Mouse (Mus musculus) embryonic facial prominence, embryonic 10.5 days (tissue): ENCODE measurements around the gene Phkg1. TPM values are rescaled to one million over a fixed set of nuclear protein-coding genes. Genes with fewer than 3 reads are reported as not detected.
A peak's percentile ranks its signal among the peaks of the same experiment; 100 is the strongest.

Experiments
- DNase-seq: peaks from one replicate; pipeline ENCODE4 v3.0.0-alpha.2; 2017; ENCODE audit warnings: low spot score
- H3K27ac ChIP-seq: fragments of 300-500 bp; sonication (generic); replicated peaks from 2 replicates; pipeline ENCODE4 v1.5.1; 2016; ENCODE audit warnings: mild to moderate bottlenecking
- H3K27me3 ChIP-seq: fragments of 300-500 bp; sonication (generic); replicated peaks from 2 replicates; pipeline ENCODE4 v1.6.1; 2016; ENCODE audit warnings: low read depth, mild to moderate bottlenecking; ENCODE audit not compliant: poor library complexity, severe bottlenecking
- H3K36me3 ChIP-seq: fragments of 300-500 bp; sonication (generic); replicated peaks from 2 replicates; pipeline ENCODE4 v1.6.1; 2016; ENCODE audit warnings: mild to moderate bottlenecking, moderate library complexity
- H3K4me1 ChIP-seq: fragments of 300-500 bp; sonication (generic); 2 replicates; pipeline ENCODE4 v1.6.1; 2016
- H3K4me3 ChIP-seq: fragments of 300-500 bp; sonication (generic); 2 replicates; pipeline ENCODE4 v1.5.1; 2016; ENCODE audit warnings: mild to moderate bottlenecking, moderate library complexity
- H3K9me3 ChIP-seq: fragments of 300-500 bp; sonication (generic); 2 replicates; pipeline ENCODE4 v1.6.1; 2016; ENCODE audit warnings: mild to moderate bottlenecking
- WGBS: fragments of 180-500 bp; shearing (Covaris S2); methylation state at CpG from one replicate; pipeline ENCODE4 v1.1.7; 2016; 5-methylcytosine and 5-hydroxymethylcytosine counted together
- polyA plus RNA-seq: library from polyadenylated mRNA; unstranded; fragments of >200 nt; fragmentation: Nextera tagmentation; extraction: Ambion mirVana; gene quantifications from 2 replicates; pipeline ENCODE4 v1.2.1, GENCODE M21; 2016

Phkg1 gene
- polyA plus RNA-seq, 1 experiment from 2014 or later = 0.11 TPM

- Histone ChIP-seq H3K36me3 (peaks cover 36% of the 10 kb centered on the region), H3K9me3 (no peaks in the 10 kb centered on the region), H3K27me3 (no peaks in the 10 kb centered on the region), H3K4me3 (peak within 1 kb of the TSS; percentile 77), H3K4me1 (peaks cover 17% of the 10 kb centered on the region), H3K27ac (peak within 1 kb of the TSS; percentile 95)
- under 1% methylated on average over 46 of the region's 46 CpGs for WGBS
- DNase-seq = peak; percentile 93
Observed at GRCm38 (mm10) chr5:129886911-129887636, 11.3 kb downstream of the Phkg1 start, which contains the start of gene Chchd2. TSS of gene Chchd2 (minus strand) at chr5:129887470.

DNA sequence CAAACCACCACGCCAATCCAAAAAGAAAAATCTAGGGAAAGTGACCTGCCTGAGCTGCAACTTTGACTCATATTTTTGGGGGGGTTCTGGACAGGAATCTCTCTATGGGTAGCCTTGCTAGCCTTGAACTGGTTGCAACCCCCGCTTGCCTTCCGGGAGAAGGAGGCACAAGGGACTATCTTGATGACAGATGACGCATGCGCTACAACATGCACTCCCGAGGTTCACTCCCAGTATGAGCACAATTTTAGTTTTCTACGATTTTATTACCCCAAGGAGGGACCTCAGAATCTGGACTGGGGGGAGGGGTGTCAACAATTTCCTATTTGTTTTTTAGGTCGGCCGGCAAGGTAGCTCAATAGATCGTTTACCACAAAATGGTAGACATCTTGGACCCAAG lies 12.1 kb downstream of the Phkg1 start:
- Histone ChIP-seq H3K4me3 (peak overlapping the region; percentile 77), H3K9me3 (no peaks in the 10 kb centered on the region), H3K4me1 (peaks cover 17% of the 10 kb centered on the region), H3K27ac (peak overlapping the region; percentile 95), H3K27me3 (no peaks in the 10 kb centered on the region), H3K36me3 (peaks cover 44% of the 10 kb centered on the region)
- 49% methylated on average over 10 of the region's 10 CpGs for WGBS
- DNase-seq = peak; percentile 28

DNA sequence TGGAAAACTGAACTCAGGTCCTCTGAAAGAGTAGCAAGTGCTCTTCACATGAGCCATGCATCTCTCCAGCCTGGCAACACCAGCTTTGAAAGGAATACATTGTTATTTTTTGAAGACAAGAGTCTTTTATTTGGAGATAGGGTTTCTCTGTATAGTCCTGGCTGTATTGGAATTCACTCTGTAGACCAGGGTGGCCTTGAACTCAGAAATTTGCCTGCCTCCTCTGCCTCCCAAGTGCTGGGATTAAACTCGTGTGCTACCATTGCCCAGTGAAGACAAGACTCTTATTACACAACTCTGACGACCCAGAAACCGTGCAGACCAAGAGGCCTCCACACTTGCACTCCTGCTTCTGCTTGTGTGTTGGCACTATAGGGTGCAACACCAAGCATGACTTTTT lies 18.5 kb downstream of the Phkg1 start:
- no peak for DNase-seq
- Histone ChIP-seq H3K36me3 (peaks cover 51% of the 10 kb centered on the region), H3K27ac (no peak overlapping the region), H3K9me3 (no peaks in the 10 kb centered on the region), H3K4me1 (no peaks in the 10 kb centered on the region), H3K4me3 (no peak overlapping the region), H3K27me3 (no peaks in the 10 kb centered on the region)
- 65% methylated on average over 3 of the region's 3 CpGs for WGBS

GRCm38 (mm10) chr5:129878946-129879345 lies 19.4 kb downstream of the Phkg1 start:
- 59% methylated on average over 2 of the region's 2 CpGs for WGBS
- H3K9me3 ChIP-seq = no peaks in the 10 kb centered on the region
- no peaks in the 10 kb centered on the region for H3K27me3 ChIP-seq
- DNase-seq = peak; percentile 51
- H3K4me3 ChIP-seq = no peak overlapping the region
- peaks cover 42% of the 10 kb centered on the region for H3K36me3 ChIP-seq
- no peaks in the 10 kb centered on the region for H3K4me1 ChIP-seq
- no peak overlapping the region for H3K27ac ChIP-seq

- no peak overlapping the region for H3K4me3 ChIP-seq
- no peaks in the 10 kb centered on the region for H3K27me3 ChIP-seq
- peaks cover 34% of the 10 kb centered on the region for H3K36me3 ChIP-seq
- H3K27ac ChIP-seq = no peak overlapping the region
- WGBS = 70% methylated on average over 9 of the region's 9 CpGs
- no peak for DNase-seq
- H3K4me1 ChIP-seq = no peaks in the 10 kb centered on the region
- H3K9me3 ChIP-seq = no peaks in the 10 kb centered on the region
Observed at GRCm38 (mm10) chr5:129877731-129878455, 20.5 kb downstream of the Phkg1 start.

- H3K27me3 ChIP-seq = no peaks in the 10 kb centered on the region
- H3K9me3 ChIP-seq = no peaks in the 10 kb centered on the region
- WGBS = 82% methylated on average over 11 of the region's 11 CpGs
- H3K36me3 ChIP-seq = peaks cover 8% of the 10 kb centered on the region
- no peak overlapping the region for H3K4me3 ChIP-seq
- no peak overlapping the region for H3K27ac ChIP-seq
- no peaks in the 10 kb centered on the region for H3K4me1 ChIP-seq
- DNase-seq = no peak
Observed at GRCm38 (mm10) chr5:129875098-129875497, 23.3 kb downstream of the Phkg1 start.

- Histone ChIP-seq H3K4me3 (no peak overlapping the region), H3K9me3 (no peaks in the 10 kb centered on the region), H3K36me3 (no peaks in the 10 kb centered on the region), H3K4me1 (no peaks in the 10 kb centered on the region), H3K27ac (no peak overlapping the region), H3K27me3 (no peaks in the 10 kb centered on the region)
- no peak for DNase-seq
- 88% methylated on average over 12 of the region's 12 CpGs for WGBS
Observed at GRCm38 (mm10) chr5:129873942-129874341, 24.4 kb downstream of the Phkg1 start.

- whole genome bisulfite sequencing = 81% methylated on average over 2 of the region's 2 CpGs
- Histone ChIP-seq H3K27me3 (no peaks in the 10 kb centered on the region), H3K36me3 (no peaks in the 10 kb centered on the region), H3K4me1 (no peaks in the 10 kb centered on the region), H3K9me3 (no peaks in the 10 kb centered on the region), H3K4me3 (no peak overlapping the region), H3K27ac (no peak overlapping the region)
- DNase-seq = no peak
Observed at GRCm38 (mm10) chr5:129871238-129871637, 27.1 kb downstream of the Phkg1 start.

DNA sequence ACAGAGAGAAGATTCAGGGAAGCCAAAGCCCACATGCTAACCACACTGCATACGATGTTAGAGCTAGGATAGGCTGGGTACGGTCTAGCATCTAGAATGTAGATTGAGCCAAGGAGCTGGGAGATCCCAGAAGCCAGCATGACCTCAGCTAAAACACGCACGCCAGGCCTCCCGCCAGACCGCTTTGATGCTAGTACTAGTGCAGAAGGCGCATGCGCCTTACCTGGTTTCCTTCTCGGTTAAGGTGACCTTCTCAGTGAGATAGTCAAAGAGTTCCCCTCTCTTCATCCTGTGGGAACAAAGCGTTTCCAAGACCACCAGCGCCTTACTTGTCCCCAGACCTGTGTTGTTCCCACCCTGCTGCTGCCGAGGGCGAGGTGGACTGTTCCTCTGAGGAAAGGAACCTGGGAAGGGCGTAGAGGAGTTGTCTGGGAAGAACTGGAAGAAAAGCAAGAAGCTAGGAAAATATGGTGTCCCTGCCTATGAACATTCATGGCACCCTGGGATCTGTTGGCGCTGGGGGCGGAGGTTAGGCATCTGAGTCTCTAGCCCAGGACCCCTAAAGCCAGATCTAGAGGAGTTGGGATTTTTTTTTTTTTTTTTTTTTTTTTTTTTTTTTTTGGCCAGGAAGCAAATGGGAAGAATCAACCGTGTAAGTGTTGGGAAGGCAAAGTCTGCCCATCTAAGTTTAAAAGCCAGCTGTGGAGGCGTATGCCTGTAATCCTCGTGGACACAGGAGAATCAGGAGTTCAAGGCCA lies 28.9 kb downstream of the Phkg1 start:
- Histone ChIP-seq H3K9me3 (no peaks in the 10 kb centered on the region), H3K4me1 (peaks cover under 1% of the 10 kb centered on the region; the same call in 1 of the 2 replicates), H3K36me3 (no peaks in the 10 kb centered on the region), H3K27me3 (no peaks in the 10 kb centered on the region), H3K4me3 (no peak overlapping the region), H3K27ac (no peak overlapping the region)
- 89% methylated on average over 19 of the region's 19 CpGs for WGBS
- DNase-seq = no peak

- H3K4me3 ChIP-seq = no peak overlapping the region
- no peak for DNase-seq
- 0 out of 2 replicates have a peak, but pooled peaks cover 3% of the 10 kb centered on the region for H3K9me3 ChIP-seq
- no peak overlapping the region for H3K27ac ChIP-seq
- H3K4me1 ChIP-seq = peaks cover 5% of the 10 kb centered on the region
- H3K27me3 ChIP-seq = no peaks in the 10 kb centered on the region
- H3K36me3 ChIP-seq = peaks cover 22% of the 10 kb centered on the region
- WGBS = 87% methylated on average over 12 of the region's 12 CpGs
Observed at GRCm38 (mm10) chr5:129865841-129866240, 32.5 kb downstream of the Phkg1 start.

DNA sequence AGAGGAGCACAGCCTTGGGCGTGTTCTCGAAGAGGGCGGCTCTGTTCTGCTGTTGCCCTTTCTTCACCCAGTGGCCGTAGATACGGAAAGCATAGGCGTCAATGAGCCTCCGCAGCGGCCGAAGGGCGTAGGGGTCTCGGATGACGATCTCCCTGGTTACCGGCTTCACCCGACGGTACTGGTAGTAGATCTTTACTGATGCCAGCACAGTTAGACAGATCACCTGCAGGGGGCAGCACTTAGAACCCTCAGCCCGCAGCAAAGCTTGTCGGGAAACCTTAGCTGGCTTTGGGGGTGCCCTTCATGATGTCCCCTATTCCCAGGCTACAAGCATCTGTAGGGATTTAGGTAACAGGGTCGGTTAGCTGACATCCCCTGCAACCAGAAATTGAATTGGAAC lies 33.9 kb downstream of the Phkg1 start:
- Histone ChIP-seq H3K36me3 (peaks cover 35% of the 10 kb centered on the region), H3K4me1 (peaks cover 5% of the 10 kb centered on the region), H3K27ac (peak overlapping the region; percentile 24; the same call in 1 of the 2 replicates), H3K9me3 (0 out of 2 replicates have a peak, but pooled peaks cover 3% of the 10 kb centered on the region), H3K27me3 (no peaks in the 10 kb centered on the region), H3K4me3 (0 out of 2 replicates have a peak overlapping the region, but pooled peaks have one; percentile 25)
- peak; percentile 59 for DNase-seq
- 13% methylated on average over 18 of the region's 18 CpGs for WGBS

- Histone ChIP-seq H3K36me3 (peaks cover 53% of the 10 kb centered on the region), H3K4me1 (peaks cover 5% of the 10 kb centered on the region), H3K27ac (no peak overlapping the region), H3K4me3 (no peak overlapping the region), H3K27me3 (no peaks in the 10 kb centered on the region), H3K9me3 (0 out of 2 replicates have a peak, but pooled peaks cover 3% of the 10 kb centered on the region)
- WGBS = 95% methylated on average over 6 of the region's 6 CpGs
- no peak for DNase-seq
Observed at GRCm38 (mm10) chr5:129862325-129862724, 36.0 kb downstream of the Phkg1 start.
